In genomic region chr11:59306461-59307421, GRCm38 (mm10) we compare ENCODE assay signal across 8 mouse cellular contexts. TPM values are rescaled to one million over a fixed set of nuclear protein-coding genes. Genes with fewer than 3 reads are reported as not detected.
A peak's percentile ranks its signal among the peaks of the same experiment; 100 is the strongest.
DNase-seq lines count a peak whose midpoint lies in the region; ATAC-seq lines count a peak whose summit lies in the region.

Gene Wnt9a, plus strand, starts transcription at chr11:59306928.

- no peaks in the 10 kb centered on the region for H3K9me3 ChIP-seq in embryonic facial prominence, embryonic 12.5 days
- no peaks in the 10 kb centered on the region for H3K9me3 ChIP-seq in heart, embryonic 12.5 days (replicated peaks)
- H3K9me3 ChIP-seq in kidney, embryonic 16.5 days (ENCODE audit: low read length): no peaks in the 10 kb centered on the region
- H3K9me3 ChIP-seq in lung, embryonic 15.5 days: no peaks in the 10 kb centered on the region

- WGBS in embryonic facial prominence, embryonic 12.5 days: under 1% methylated on average over 107 of the region's 128 CpGs
- WGBS in heart, embryonic 12.5 days: 3% methylated on average over 126 of the region's 128 CpGs
- WGBS in kidney, embryonic 16.5 days: under 1% methylated on average over 81 of the region's 128 CpGs
- WGBS in lung, embryonic 15.5 days: under 1% methylated on average over 93 of the region's 128 CpGs

- no peak within 1 kb of the TSS for H3K27ac ChIP-seq in embryonic facial prominence, embryonic 12.5 days
- H3K27ac ChIP-seq in heart, embryonic 12.5 days (ENCODE audit: poor library complexity, severe bottlenecking): no peak within 1 kb of the TSS
- no peak within 1 kb of the TSS for H3K27ac ChIP-seq in kidney, embryonic 16.5 days (ENCODE audit: low read length)
- peak within 1 kb of the TSS; percentile 45; the same call in 1 of the 2 replicates for H3K27ac ChIP-seq in lung, embryonic 15.5 days

- peaks cover 54% of the 10 kb centered on the region for H3K4me1 ChIP-seq in embryonic facial prominence, embryonic 12.5 days
- peaks cover 35% of the 10 kb centered on the region for H3K4me1 ChIP-seq in heart, embryonic 12.5 days (replicated peaks)
- peaks cover 38% of the 10 kb centered on the region for H3K4me1 ChIP-seq in kidney, embryonic 16.5 days (ENCODE audit: insufficient read depth, low read length)
- H3K4me1 ChIP-seq in lung, embryonic 15.5 days: peaks cover 49% of the 10 kb centered on the region

- H3K9ac ChIP-seq in embryonic facial prominence, embryonic 12.5 days: peak within 1 kb of the TSS; percentile 70
- H3K9ac ChIP-seq in heart, embryonic 12.5 days: peak within 1 kb of the TSS; percentile 76
- peak within 1 kb of the TSS; percentile 68 for H3K9ac ChIP-seq in kidney, embryonic 16.5 days (replicated peaks; ENCODE audit: low read length)
- H3K9ac ChIP-seq in lung, embryonic 15.5 days: peak within 1 kb of the TSS; percentile 66

- H3K27me3 ChIP-seq in embryonic facial prominence, embryonic 12.5 days: peaks cover 43% of the 10 kb centered on the region
- H3K27me3 ChIP-seq in heart, embryonic 12.5 days (replicated peaks): peaks cover 88% of the 10 kb centered on the region
- H3K27me3 ChIP-seq in kidney, embryonic 16.5 days (ENCODE audit: insufficient read depth, low read length): peaks cover 53% of the 10 kb centered on the region
- H3K27me3 ChIP-seq in lung, embryonic 15.5 days: peaks cover 83% of the 10 kb centered on the region

- peak within 1 kb of the TSS; percentile 93 for H3K4me2 ChIP-seq in embryonic facial prominence, embryonic 12.5 days (replicated peaks)
- peak within 1 kb of the TSS; percentile 90 for H3K4me2 ChIP-seq in heart, embryonic 12.5 days
- peak within 1 kb of the TSS; percentile 97 for H3K4me2 ChIP-seq in kidney, embryonic 16.5 days (replicated peaks; ENCODE audit: low read depth, low read length)
- H3K4me2 ChIP-seq in lung, embryonic 15.5 days: peak within 1 kb of the TSS; percentile 98

- peak; percentile 32 for DNase-seq in right cerebral cortex, adult 18-20 months
- no peak for DNase-seq in right cerebral cortex, postnatal 36 days (ENCODE audit: low spot score in 2 of 2)
- DNase-seq in retina, postnatal 7 days (ENCODE audit: low read depth, low spot score): peak; percentile 53
- DNase-seq in c-Kit-positive CD71-positive TER-119-positive erythroid progenitor cells, embryonic 14.5 days (ENCODE audit: low spot score): no peak

- H3K36me3 ChIP-seq in embryonic facial prominence, embryonic 12.5 days: no peaks in the 10 kb centered on the region
- H3K36me3 ChIP-seq in heart, embryonic 12.5 days: no peaks in the 10 kb centered on the region
- H3K36me3 ChIP-seq in kidney, embryonic 16.5 days (ENCODE audit: insufficient read depth, low read length): no peaks in the 10 kb centered on the region
- H3K36me3 ChIP-seq in lung, embryonic 15.5 days: no peaks in the 10 kb centered on the region

- peak within 1 kb of the TSS; percentile 66 for H3K4me3 ChIP-seq in embryonic facial prominence, embryonic 12.5 days
- H3K4me3 ChIP-seq in heart, embryonic 12.5 days: peak within 1 kb of the TSS; percentile 61
- peak within 1 kb of the TSS; percentile 65 for H3K4me3 ChIP-seq in kidney, embryonic 16.5 days (ENCODE audit: low read length)
- peak within 1 kb of the TSS; percentile 61 for H3K4me3 ChIP-seq in lung, embryonic 15.5 days

- ATAC-seq in embryonic facial prominence, embryonic 12.5 days (ENCODE audit: insufficient number of reproducible peaks, insufficient read depth, low FRiP score, low TSS enrichment): peak; percentile 64
- ATAC-seq in heart, embryonic 12.5 days (ENCODE audit: insufficient number of reproducible peaks, low FRiP score): peak; percentile 71
- peak; percentile 69 for ATAC-seq in kidney, embryonic 16.5 days (ENCODE audit: low FRiP score, low TSS enrichment)
- ATAC-seq in lung, embryonic 15.5 days (ENCODE audit: borderline replicate concordance, extremely low read depth, low FRiP score, low TSS enrichment): peak; percentile 86

RNA-seq across cellular contexts. Expression of gene Wnt9a, which starts in this region (rescaled TPM):
- 5.9 and 7.1 TPM in 2 replicates for polyA plus RNA-seq in embryonic facial prominence, embryonic 12.5 days (2016; fragmentation: Nextera tagmentation; extraction: Ambion mirVana)
- 4.5 and 5.0 TPM in 2 replicates for polyA plus RNA-seq in heart, embryonic 12.5 days (2016; fragmentation: Nextera tagmentation; extraction: Ambion mirVana)
- 1.6 and 1.8 TPM in 2 replicates for polyA plus RNA-seq in kidney, embryonic 16.5 days (2015; fragmentation: Nextera tagmentation; extraction: Ambion mirVana)
- polyA plus RNA-seq in lung, embryonic 15.5 days (2015; fragmentation: Nextera tagmentation; extraction: Ambion mirVana): 3.0 and 3.1 TPM in 2 replicates

Comparison
In these comparisons a context has a peak if more than half of its experiments do, and no peak if none do; other contexts are left out.
1. DNase-seq: peak in right cerebral cortex, adult 18-20 months (single experiment) and retina, postnatal 7 days (single experiment); none in right cerebral cortex, postnatal 36 days (0 of 2) and c-Kit-positive CD71-positive TER-119-positive erythroid progenitor cells, embryonic 14.5 days (single experiment).
2. Peak in every context shown above with its lines, with median percentiles within 50 percentile points of each other: ATAC-seq, H3K4me2 ChIP-seq, H3K4me3 ChIP-seq and H3K9ac ChIP-seq.